Mouse (Mus musculus) adrenal gland, adult (tissue): Measurements from ENCODE around the gene Rassf3.

Source experiments
- DNase-seq, 2 experiments: peaks; one replicate each; pipeline ENCODE4 v3.0.0; 2022 to 2023; ENCODE audit warnings: low spot score in 1 of 2; ENCODE audit not compliant: inconsistent age in 2 of 2

The Rassf3 gene

DNA sequence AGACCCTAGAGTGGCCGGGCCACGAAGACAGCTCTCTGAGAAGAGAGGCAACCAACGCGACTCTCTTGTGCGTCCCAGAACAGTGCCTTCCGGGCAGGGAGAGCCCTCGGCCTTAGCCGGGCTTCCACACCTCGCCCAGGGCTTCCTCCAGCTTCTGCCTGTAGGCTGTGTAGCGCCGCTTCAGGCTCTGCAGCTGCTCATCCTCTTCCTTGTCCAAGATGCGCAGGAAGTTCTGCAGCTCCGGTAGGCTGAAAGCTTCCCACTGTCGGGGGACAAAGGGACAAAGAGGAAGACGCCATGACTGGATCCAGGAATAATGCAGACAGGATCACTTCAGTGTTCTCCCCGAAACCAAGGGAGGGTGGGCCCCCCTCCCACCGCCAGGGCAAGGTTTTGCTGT lies 63.3 kb downstream of the Rassf3 start:
- DNase-seq, result peak; percentile 24 to 50

GRCm38 (mm10) chr10:121411721-121412455 lies 64.3 kb downstream of the Rassf3 start:
- DNase-seq, result no peak

DNA sequence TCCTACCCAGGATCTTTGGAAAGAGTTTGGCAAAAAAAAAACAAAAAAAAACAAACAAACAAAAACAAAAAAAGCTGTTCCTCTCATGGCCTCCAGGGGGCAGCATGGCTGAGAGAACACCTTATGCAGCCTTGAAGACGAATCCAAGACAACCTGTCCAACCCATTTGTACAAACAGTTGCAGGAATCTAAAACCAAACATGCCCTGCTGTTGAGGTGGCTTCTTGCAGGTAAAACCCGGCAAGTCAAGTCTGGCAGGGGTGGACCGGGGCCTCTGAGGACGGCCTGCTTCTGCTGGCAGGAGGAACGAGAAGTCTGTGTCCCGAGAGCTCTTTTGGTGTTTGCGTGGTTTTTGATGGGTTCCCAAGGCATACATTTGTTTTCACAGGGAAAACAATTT lies 66.4 kb downstream of the Rassf3 start:
- peak; percentile 20 to 75 for DNase-seq

- DNase-seq, result no peak
These were observed 72.2 kb downstream of the Rassf3 start for GRCm38 (mm10) chr10:121403946-121404345.

- no peak for DNase-seq
These were observed 73.0 kb downstream of the Rassf3 start for GRCm38 (mm10) chr10:121403104-121403503.

- DNase-seq, result no peak
These were observed 75.1 kb downstream of the Rassf3 start for GRCm38 (mm10) chr10:121401005-121401404.

DNA sequence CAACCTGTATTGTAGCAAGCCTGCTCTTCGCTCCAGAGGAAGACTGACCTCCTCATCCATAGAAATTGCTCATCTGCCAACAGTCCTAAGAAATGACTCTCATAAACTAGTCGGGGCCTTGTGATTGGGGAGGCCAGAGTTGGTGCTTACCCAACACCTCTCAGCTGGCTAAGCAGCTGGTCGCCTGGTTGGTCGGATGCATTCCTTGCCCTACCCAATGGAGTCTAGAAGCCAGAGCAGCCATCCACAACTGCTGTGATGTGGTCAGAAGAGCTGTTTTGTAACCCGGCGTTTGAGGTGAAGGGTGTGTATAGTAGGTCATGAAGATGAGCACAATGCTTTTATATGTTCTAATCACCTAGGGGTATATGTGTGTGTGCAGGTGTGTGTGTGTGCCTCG lies 77.5 kb downstream of the Rassf3 start:
- DNase-seq, result no peak

DNA sequence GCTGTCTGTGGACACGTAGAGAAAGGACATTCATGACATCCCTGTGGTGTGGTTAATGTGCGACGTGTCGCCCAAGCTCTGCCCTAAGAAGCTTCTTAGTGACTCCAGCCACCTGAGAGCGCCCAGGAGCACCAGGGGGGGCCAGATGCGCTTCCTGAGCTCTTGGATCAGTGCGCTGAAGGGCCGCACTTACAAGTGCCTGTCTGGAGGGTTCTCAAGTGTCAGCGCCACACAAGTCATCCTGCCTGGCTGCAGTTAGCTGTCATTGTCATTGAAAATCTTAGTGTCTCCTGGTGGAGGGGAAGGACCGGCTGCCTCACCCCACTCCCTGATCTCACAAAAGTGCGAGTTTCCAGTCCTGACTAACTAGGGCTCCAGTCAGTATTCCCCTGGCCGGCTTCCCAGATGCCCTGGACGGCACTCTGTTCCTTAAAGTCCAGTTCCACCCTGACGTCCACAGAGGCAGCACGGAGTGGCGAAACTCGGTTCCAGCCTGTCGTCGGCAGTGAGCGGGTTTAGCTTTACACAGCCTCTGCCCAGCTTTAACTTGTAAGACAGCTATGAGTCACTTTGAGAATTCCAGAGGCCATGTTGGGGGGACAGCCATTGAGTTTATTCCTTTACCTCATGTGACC lies 80.5 kb downstream of the Rassf3 start:
- peak in 1 of 2 experiments; percentile 52 for DNase-seq

- DNase-seq, result peak; percentile 45 to 80
These were observed 81.3 kb downstream of the Rassf3 start for GRCm38 (mm10) chr10:121394789-121395325.

DNA sequence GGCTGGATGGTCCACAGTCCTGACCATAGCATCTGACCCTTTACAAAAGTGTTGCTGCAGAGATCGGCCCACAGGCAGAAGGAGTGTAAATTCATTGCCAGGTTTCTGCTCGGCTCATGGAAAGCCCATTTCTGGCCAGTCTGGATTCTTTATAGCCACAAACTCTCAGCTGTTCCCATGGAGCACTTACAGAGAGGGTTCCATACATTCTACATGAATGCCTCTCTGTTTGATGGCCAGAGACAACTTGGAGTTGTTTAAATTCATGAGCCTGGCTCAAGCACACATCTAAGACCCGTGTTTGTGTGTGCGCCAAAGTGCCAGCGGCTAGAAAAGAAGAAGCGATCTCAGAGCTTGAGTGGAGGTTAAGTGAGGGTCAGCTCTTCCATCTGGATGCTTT lies 81.9 kb downstream of the Rassf3 start:
- no peak for DNase-seq

DNA sequence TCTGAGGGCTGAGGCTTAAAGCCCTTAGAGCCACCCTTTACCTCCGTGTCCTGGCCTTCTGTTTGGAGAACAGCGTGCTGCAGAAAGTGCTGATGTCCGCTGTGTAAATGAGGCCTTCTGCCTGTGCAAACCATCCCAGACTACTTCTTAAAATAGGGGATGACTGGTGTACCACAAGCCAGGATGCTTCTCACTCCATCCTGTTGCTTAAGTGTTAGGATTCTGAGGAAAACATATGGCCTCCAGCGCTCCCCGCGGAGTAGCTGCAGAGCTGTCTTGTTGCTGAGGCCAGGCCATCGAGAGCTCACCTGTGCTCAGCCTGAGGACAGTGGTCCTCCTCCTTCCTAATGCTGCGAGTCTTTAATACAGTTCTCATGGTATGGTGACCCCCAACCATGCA lies 84.2 kb downstream of the Rassf3 start:
- DNase-seq, result no peak

DNA sequence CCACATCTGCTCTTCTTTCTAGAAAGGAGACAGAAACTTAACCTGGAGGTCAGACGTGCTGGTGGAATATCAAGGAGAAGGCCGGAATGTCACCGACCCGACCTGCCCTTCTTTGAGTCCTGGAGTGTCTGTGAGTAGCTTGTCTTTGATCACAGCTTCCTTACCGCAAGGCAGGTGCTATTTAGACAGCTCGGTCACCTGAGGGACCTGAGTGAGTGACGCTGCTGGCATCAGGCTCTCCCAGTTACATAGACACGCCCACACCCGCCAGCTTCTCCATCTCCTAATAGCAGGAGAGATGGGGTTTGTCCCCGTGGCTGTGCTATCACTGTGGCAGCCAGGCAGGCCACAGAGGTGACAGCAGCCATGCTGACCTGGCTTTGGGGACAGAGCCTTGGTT lies 85.5 kb downstream of the Rassf3 start:
- DNase-seq, result no peak

- DNase-seq, result no peak
These were observed 89.8 kb downstream of the Rassf3 start for GRCm38 (mm10) chr10:121386347-121386746.

- DNase-seq, result no peak
These were observed 90.5 kb downstream of the Rassf3 start for GRCm38 (mm10) chr10:121385695-121386094.

DNA sequence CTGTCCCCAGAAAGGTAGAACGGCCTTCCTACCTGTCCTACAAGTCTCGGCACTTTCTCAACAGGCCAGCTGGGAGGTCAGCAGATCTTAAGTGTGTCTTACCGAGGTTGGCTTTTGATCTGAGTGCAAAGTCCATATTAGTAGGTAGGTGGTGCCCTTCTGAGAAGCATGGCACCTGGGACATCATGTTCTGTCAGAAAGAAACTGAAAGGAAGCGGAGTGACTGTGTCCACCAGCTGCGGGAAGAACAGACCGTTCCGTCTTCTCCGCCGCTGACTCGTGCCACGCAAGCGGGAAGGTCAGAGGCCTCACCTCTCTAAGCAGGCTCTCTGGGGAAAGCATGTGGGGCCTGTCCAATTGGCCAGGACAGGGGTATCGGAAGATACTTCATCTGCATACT lies 91.4 kb downstream of the Rassf3 start:
- DNase-seq, result no peak

- DNase-seq, result no peak
These were observed 94.9 kb downstream of the Rassf3 start for GRCm38 (mm10) chr10:121381280-121381679.

DNA sequence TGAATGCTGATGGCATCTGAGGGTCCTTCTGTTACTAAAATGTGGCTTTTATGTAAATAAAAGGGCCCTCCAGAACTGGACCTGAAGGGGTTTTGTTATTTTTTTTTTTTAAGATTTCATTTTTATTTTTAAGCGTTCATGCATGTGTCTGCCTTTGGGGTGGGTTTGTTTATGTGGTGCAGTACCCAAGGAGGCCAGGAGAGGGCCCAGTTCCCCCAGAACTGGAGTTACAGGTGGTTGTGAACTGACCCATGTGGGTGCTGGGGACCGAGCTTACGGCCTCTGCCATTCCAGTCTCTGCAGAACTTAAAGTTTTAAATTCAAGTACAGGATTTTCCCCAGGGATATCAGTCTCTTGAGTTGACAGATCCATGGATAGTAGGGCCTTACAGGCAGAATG lies 96.8 kb downstream of the Rassf3 start:
- no peak for DNase-seq

- no peak for DNase-seq
These were observed 99.4 kb downstream of the Rassf3 start for GRCm38 (mm10) chr10:121376530-121377271.

DNA sequence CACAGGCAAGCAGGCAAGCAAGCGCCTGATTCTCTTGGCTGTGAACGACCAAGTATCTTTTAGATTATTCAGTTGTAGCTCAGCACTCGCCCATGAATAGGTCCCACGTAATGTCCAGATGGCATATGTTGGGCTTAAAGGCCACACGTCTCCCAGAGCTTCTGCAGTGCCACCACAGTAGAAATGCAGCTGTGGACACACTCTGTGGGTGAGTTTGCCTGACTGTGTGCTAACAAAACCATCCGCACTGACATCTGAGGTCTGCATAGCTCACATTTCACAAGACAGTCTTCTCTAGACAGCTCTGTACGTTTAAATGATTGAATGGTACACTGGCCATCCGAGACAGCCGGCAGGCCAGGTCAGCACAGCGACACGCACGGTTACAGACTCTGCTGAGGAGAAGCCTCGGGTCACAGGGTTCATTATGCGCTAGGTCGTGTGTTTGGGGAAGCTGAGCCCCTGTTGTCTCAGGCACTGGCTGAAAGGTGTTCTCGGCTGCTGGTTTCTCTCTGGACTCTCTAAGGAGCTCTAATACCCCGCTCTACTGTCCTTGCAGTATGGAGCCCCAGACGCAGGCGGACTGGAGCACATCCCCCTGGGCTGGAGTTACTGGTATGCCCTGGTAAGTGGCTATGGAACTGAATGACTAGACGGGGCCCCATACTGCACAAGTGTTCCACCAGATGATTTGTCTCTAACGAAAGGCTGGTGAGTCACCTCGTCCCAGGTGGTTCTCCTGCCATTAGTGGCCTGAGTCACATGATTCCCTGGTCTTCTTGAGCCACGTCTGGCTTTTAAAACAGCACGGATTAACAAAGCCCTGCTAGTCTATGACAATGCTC lies 100.3 kb downstream of the Rassf3 start:
- DNase-seq, result no peak

- DNase-seq, result peak in 1 of 2 experiments; percentile 9
These were observed 101.2 kb downstream of the Rassf3 start for GRCm38 (mm10) chr10:121374693-121375620.
